Mouse (Mus musculus) megakaryocyte, adult 5-6 weeks (primary cell): ENCODE data around the gene Coro1c. TPM values are rescaled to one million over a fixed set of nuclear protein-coding genes. Genes with fewer than 3 reads are reported as not detected.

Experiments used
- ATAC-seq: 2 replicates; pipeline ENCODE4 v1.8.0; 2016; ENCODE audit warnings: mild to moderate bottlenecking, inconsistent platforms; ENCODE audit not compliant: poor library complexity, severe bottlenecking
- total RNA-seq, 2 experiments: library from RNA; stranded (forward) in 1 of 2; stranded (reverse) in 1 of 2; fragments of 153-499, 151-499 nt in 1 of 2; fragments of 221-1000, 200-1000 nt in 1 of 2; gene quantifications; 2 replicates each; pipeline versions ENCODE4 v1.2.3 to v1.2.4; 2015 to 2017

The Coro1c gene
- total RNA-seq, 2 experiments from 2014 or later: 93.2 to 145 TPM

DNA sequence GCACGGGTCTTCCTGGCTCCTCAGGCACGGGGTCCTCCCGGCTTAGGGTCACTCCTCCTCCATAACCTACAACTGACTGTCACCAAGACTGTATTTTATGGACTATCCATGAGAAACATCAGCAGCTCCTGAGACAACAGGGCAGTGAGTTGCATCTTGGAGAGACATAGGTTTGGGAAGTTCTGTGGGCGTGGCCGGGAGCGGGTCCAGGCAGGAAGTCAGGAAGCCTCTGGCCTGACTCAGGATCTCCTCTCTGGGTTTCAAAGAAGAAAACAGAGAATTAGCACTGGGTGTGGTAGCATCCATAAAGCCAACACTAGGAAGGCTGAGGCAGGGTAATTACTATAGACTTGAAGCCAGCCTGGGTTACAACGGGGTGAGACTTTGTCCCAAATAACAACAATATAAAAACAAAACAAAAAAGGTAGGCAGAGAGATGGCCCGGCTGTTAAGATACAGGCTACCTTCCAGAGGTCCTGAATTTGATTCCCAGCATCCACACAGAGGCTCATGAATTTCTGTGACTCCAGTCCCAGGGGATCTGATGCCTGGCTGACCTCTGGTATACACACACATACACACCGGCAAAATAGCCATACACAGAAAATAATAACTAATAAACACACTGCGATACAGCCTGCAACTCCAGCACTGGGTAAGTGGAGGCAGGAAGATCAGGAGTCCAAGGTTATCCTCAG is 21.5 kb upstream of the Coro1c start:
- ATAC-seq: no peak

DNA sequence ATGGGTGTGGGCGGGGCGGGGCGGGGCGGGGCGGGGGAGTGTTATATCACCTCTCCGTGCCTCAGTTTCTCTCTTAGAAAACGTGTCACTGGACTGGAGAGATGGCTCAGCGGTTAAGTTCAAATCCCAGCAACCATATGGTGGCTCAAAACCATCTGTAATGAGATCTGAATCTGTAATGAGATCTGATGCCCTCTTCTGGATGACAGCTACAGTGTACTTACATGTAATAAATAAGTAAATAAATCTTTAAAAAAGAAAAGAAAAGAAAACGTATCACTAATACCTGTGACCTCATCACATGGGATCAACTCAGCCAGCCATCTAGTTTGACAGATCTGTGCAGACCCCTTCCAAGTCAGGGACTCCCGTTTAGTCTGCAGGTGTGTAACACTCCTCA is 21.0 kb upstream of the Coro1c start:
- no peak for ATAC-seq

DNA sequence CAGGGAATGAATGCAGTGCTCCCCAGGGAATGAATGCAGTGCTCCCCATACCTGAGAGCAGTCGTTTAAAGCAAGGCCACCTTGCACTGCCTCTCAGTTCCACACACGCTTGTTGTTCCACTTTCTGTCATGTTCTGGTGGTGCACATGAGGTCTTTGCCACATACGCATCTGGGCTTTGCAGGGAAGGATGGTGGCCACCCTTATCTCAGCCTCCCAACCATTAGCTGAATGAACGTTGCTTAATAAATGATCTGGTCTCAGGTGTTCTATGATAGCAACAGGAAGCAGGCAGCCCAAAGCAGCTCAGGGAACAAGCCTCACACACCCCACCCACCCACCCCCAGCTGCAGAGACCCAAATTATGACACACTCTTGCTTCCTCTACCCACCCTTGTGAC is 16.1 kb upstream of the Coro1c start:
- ATAC-seq: no peak

DNA sequence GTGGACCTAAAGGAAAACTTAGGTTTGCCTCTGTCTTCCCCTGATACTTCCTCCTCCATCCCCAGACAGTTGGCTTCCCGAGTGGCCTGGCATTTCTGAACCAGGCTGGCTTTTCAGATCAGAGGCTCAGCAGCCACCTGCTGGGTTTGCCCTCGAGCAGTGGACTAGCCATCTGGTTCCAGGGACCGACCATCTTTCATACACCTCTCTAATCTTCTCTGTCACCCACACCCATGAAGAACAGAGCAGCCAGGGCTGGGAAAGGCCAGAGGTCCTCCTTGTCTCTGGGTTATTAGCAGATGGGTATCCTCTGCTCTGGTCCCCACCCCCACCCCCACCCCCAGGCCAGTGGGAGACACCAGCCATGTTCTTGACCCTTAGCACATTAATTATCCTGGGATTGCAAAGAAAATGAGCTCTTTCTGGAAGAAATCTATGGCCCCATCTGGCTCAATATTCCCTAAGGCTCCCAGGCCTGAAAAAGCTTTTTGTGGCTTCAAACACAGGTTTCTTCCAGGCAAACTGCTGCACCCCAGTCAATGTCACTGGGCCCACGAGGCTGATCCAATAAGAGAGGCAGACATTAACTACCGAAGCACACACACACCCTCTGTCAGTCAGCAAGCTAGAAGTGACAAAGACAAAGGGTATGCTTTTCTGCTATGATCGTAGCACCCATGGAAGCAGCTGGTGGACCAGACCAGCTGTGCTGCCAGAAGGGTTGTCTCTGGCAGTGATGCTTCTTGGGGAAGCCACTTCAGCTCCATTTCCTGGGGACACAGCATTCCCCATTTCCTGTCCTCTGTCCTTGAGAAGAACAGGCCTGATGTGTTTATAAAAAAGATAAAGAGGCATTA is 13.0 kb upstream of the Coro1c start:
- no peak for ATAC-seq

DNA sequence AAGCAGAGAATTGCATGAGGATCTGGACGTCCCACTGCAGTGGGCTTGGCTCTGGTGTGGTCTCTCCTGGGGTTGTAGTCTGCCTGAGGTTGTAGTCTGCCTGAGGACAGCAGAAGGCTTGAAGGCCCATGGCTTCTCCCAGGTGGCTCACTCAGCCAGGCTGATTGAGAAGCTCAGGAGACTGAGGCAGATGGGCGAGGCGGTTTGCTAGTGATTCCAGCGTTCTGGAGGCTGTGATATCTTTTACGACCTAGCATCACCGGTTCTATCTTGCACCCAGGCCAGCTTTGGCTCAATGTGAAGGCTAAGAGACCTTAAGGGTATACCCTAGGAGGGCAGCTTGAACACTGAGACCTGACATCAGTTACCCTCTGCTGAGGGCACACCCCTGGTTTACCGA is 10.5 kb upstream of the Coro1c start:
- ATAC-seq: no peak

DNA sequence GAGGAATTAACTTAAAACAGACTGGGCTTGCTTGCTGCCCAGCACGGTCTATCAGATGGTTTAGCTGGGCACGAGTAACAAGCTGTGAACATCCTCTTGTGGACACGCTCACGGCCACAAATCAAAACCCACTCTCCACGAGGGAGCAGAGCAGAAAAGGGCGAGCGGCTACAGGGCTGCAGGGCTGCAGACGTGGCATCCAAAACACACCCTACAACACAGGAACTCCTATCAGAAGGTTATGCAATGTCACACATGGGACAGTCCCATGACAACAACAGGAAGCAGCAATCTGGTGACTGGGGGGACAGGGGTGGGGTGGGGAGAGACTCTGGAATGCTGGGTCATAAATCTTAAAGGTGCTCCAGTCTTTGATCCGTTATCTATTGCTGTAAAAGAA is 10.1 kb upstream of the Coro1c start:
- peak; percentile 94 for ATAC-seq

DNA sequence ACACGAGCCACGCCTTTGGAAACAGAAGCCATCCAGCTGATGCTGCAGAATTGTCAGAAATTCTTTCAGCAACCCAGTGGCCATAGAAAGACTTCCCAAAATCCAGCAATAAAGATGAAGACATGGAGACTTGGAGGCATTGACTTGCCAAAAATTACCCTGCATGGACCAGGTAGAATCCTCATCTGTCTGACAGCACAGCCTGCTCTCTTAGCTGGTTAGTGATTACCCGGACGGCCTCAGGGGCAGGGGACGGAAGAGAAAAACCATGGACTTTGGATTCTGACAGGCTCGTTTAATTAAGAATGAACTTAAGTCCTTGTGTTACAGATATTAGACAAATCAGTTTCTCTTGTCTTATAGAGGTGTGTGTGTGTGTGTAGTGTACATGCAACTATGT is 2.1 kb upstream of the Coro1c start:
- no peak for ATAC-seq

DNA sequence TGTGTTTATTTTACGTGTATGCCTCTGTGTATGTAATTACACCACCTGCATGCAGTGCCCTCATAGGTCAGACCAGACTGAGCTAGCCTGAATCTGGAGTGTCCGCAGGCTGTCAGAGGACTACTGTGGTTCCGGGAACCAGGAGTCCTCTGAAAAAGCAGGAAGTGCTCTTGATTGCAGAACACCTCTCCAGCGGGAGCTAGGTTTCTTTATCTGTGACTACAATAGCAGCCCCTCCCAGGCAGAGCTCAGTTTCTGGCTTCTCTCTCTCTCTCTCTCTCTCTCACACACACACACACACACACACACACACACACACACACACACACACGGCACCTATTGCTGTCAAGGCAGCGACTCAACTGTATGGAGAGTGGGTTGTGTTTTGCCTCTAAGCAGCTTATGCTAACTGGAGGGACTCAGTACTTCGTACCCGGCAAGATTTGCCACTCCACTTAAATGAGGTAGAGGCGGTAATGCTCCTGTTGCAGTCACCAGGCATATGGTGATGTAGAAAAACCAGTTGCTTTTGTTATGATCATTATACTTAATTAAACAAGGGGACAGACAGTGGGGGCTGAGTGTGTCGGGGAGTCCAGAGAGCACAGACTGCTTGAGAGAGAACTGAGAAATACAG is 1.6 kb upstream of the Coro1c start:
- peak; percentile 16; the same call in 1 of the 2 replicates for ATAC-seq

DNA sequence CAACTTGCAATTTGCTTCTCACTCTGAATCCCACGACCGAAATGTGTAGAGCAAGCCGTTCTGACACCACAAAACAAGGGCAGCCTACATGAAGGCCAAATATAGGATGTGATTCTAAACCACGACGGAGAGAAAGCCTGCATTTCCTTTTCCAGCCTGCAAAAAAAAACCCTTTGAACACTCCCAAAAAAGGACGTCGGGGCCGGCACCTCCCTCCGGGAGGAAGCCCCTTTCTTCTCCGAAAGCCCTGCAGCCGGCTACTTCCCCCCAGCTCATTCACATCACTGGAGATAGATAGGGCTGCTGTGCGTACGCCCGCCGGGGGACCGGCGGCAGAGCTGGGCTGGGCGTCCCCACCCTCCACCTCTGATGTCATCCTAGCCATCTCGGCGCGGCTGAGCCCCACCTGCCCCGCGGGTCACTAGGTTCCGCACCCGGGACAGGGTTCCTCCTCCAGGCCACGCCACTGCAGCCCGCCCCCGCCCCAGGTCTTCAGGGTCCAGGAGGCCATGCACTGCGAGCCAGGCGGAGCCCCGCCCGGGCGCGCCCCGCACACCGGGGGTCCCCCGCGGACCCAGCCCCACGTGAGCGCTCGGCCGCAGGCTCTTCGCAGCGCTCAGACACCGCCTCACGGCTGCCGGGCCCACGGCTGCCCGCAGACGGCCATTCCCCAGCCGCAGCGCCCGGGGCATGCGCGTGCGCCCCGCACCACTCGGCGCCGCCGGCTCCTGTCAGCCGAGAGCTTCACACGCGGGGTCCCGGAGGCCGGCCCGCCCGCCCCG is 581 bp downstream of the Coro1c start:
- ATAC-seq: peak; percentile 71

DNA sequence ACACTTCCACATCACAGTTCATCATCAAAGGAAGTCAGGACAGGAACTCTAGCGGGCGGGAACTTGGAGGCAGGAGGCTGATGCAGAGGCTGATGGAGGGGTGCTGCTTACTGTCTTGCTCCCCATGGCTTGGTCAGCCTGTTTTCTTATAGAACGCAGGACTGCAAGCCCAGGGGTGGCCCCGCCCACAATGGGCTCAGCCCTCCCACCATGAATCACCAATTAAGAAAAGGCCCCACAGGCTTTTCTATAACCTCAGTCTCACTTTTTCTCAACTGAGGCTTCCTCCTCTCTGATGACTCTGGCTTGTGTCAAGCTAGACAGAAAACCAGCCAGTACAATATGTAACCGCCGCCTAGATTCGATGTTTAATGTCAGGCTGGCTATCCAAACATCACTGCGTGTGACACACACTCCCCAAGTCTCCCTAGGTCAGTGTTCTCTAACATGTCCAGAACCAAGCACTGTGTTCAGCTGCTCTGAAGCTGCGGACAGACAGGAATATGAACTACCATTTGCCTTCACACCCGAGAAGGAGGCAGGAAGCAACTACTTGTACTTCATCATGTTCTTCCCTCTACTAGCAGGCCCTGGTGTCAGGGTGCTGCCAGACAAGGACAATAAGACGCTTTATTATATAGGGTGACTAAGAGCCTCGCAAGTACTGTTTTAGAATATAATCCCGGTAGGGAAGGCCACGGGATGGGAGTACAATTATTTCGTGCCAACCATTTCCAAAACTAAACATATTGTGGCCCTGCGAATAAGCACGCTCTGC is 1.4 kb downstream of the Coro1c start:
- peak; percentile 7; the same call in 1 of the 2 replicates for ATAC-seq

DNA sequence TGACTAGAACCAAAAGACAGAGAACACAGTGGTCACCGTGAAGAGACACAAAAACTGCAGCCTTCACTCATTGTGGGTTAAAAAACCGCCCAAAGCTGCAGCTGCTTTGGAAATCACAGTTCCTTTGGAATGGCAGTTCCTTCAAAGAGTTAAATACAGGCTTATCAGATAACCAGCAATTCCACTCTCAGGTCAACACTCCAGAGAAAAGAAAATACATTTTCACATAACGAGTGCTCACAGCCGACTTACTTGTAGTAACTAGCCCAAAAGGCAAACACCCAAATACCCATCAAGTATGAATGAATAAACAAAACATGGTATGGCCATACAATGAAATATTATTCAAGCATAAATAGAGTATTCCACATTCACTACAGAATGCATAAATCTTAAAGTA is 3.6 kb downstream of the Coro1c start:
- ATAC-seq: no peak

DNA sequence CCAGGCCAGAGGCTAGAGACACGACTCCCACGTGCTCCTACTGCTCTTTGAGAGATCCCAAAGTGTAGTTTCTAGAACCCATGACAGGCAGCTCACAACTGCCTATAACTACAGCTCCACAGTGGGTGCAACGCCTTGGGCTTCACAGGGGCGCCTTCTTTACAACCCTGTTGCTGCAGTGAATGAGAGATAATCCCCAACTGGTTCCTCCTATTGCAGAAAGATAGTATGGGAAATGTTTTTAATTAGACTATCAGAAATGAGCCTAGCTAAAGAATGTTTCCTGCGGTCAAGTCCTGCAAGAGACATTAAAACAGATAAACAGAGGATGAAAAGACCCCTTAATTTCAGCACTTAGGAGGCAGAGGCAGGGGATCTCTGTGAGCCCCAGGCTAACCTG is 5.6 kb downstream of the Coro1c start:
- no peak for ATAC-seq

DNA sequence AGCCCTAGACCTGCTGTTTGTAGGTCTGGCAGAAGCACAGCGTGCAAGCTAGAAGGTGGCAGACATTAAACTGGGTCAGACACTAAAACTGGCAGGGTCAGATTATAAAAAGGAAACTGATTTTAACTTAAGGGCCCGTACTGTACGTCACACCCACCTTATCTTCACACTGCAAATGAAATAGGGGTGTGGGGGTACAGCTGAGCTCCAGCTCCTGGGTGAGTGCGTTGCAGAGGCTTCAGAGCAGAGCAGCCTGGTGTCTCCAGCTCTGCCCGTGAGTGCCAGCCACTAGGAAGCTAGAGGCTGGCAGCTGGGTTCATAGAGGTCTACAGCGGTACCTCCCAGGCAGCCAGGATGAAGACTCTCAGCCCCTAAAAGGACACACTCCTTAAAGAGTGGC is 6.5 kb downstream of the Coro1c start:
- 0 out of 2 replicates have a peak, but pooled peaks have one; percentile 17 for ATAC-seq

DNA sequence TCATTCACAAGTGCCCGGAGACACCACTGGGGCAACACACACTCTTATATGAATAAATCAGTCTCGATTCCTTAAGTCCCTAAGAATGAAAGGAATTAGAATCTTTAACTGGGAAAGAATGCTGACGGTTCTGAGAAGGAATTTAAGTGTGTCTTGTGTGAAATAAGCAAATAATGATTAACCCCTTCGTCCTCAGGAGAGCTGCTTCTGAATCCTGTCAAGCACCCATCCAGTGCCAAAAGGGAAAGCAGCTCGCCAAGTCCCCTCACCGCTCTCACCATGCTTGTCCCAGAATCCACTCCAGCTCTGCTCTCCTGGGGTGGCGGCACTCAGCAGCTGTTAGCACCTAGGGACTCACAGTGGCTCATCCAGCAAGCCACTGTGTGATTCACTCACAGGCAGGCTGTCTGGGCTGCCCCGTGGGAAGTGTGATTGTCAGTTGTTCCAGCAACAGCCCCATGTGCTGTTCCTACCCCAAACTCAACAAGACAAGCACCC is 7.4 kb downstream of the Coro1c start:
- ATAC-seq: no peak

DNA sequence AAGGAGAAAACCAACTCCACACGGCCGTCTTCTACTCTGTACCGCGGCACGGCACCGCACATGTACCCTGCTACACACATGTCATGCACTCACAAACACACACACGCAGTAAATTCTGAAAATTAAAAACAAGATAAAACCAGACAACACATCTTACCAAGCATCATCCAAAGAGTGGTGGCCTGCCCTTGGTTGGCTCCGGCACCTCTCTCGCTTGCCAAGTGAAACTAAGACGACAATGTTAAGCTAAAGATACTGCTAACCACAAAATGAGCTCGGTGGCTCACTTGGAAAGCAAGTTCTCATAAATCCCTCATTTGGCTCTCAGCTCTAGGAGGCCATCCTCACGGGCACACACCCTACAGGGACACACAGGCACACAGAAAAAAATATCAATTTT is 9.0 kb downstream of the Coro1c start:
- ATAC-seq: no peak

DNA sequence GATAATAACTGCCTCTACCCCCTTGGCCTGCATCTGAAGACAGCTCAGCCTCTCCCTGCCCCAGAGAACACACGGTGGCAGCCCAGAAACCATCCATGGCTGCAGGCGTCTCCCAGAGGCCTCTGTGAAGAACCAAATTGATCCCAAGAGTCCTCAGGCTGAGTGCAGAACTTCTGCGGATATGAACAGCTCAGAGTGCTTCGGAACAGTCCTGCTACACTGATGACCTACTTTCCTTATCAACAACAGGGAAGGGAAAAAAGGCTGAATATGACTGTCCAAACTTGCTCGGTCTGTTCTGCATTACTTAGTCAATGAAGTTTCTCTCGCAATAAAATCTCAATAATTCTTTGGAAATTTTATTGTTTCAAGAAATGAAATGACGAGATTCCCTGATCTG is 16.6 kb downstream of the Coro1c start:
- no peak for ATAC-seq

DNA sequence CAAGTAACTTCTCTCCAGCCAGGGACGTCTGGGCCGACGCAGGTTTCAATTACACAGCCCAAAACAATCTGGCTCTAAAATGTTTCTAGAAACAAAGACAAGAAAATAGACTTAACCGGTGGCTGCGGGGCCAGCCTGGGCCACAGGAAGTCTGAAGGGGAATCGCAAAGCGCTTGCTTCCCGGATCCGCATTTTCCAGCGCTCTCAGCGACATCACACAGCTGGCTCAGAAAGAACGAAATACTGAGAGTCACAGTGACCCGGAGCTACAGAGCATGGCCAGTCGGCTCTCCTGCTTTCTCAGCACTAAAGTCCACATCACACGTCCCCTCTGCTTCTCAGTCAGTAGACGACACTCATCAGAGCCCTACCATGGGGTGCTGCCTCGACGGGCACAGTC is 17.7 kb downstream of the Coro1c start:
- no peak for ATAC-seq

DNA sequence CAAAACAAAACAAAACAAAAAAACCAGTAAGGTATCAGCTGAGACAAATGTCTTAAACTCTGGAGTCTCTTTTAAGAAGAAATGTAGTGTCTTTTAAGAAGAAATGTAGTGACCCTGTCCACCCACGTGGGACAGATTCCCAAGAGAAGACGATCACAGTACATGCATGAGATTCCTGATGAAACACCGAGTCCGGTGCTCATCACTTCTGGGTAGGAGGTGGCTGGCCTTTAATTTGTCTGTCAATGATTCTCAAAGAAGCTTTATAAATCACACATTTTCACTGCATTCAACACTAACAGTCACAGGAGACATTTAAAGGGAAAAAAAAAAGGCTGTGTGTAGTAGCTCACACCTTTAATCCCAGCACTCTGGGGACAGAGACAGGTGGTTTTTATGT is 18.6 kb downstream of the Coro1c start:
- no peak for ATAC-seq

DNA sequence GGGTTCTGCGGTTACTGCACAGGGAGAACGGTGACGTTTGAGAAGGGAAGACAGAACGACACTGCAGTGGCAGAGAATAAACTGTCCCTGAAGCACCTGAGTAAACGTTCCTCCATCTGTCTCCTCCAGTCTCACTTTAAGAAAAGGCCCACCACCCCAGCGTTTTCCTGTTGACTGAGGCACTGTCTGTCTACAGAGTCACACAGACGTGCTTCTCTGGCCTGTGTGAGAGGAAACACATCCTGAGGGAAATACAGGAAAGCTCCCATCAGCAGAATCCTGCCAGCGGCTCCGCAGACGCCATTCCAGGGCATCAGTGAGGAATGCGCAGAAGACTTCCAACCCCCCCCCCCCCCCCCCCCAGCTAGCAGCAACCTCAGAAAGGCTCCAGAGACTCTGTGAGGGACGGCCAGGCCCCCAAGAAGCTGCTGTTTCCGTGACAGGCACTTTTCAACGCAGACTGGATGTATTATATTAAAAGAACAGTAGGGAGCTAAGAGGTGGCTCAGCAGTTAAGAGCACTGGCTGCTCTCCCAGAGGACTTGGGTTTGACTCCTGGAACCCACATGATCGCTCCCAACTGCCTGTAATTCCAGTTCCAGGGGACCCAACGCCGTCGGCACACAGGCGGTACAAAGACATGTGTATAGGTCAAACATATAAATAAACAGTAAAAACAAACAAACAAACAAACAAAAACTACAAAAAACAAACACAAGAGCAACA is 19.2 kb downstream of the Coro1c start:
- ATAC-seq: no peak
